Comparison of ENCODE assay signal across 8 mouse cellular contexts in genomic region chr1:79450343-79451021, GRCm38 (mm10). TPM values are rescaled to one million over a fixed set of nuclear protein-coding genes. Genes with fewer than 3 reads are reported as not detected.
DNase-seq lines count a peak whose midpoint lies in the region; ATAC-seq and TF ChIP-seq lines count a peak whose summit lies in the region.

No protein-coding gene starts in this region.

- ATAC-seq in heart, embryonic 11.5 days (replicated peaks; ENCODE audit: insufficient number of reproducible peaks, low FRiP score, low TSS enrichment): no peak
- ATAC-seq in hindbrain, embryonic 13.5 days (ENCODE audit: low FRiP score): peak; percentile 85
- peak; percentile 96 for ATAC-seq in midbrain, embryonic 13.5 days
- no peak for ATAC-seq in CD4-positive, CD25-positive, alpha-beta regulatory T cell, adult 4 months

- no peaks in the 10 kb centered on the region for H3K36me3 ChIP-seq in heart, embryonic 11.5 days (ENCODE audit: control insufficient read depth, insufficient read depth, low read length)
- no peaks in the 10 kb centered on the region for H3K36me3 ChIP-seq in hindbrain, embryonic 13.5 days
- H3K36me3 ChIP-seq in midbrain, embryonic 13.5 days: no peaks in the 10 kb centered on the region
- H3K36me3 ChIP-seq in thymus, adult 2 months (ENCODE audit: control insufficient read depth, insufficient read depth, low read length): no peaks in the 10 kb centered on the region

- peak overlapping the region; percentile 25 for H3K4me3 ChIP-seq in heart, embryonic 11.5 days (ENCODE audit: low read depth, low read length)
- peak overlapping the region; percentile 39 for H3K4me3 ChIP-seq in hindbrain, embryonic 13.5 days
- H3K4me3 ChIP-seq in midbrain, embryonic 13.5 days (replicated peaks): peak overlapping the region; percentile 36
- H3K4me3 ChIP-seq in thymus, adult 2 months (ENCODE audit: control insufficient read depth, insufficient read depth, low read length): no peak overlapping the region

- no peaks in the 10 kb centered on the region for H3K9me3 ChIP-seq in heart, embryonic 11.5 days (replicated peaks; ENCODE audit: control insufficient read depth, low read length)
- H3K9me3 ChIP-seq in hindbrain, embryonic 13.5 days: no peaks in the 10 kb centered on the region
- no peaks in the 10 kb centered on the region for H3K9me3 ChIP-seq in midbrain, embryonic 13.5 days

- no peaks in the 10 kb centered on the region for H3K4me1 ChIP-seq in heart, embryonic 11.5 days (ENCODE audit: control insufficient read depth, insufficient read depth, low read length)
- H3K4me1 ChIP-seq in hindbrain, embryonic 13.5 days (replicated peaks): peaks cover 40% of the 10 kb centered on the region
- H3K4me1 ChIP-seq in midbrain, embryonic 13.5 days (replicated peaks): peaks cover 39% of the 10 kb centered on the region
- H3K4me1 ChIP-seq in thymus, adult 2 months (replicated peaks; ENCODE audit: control insufficient read depth, insufficient read depth, low read length): no peaks in the 10 kb centered on the region

- 13% methylated on average over 20 of the region's 20 CpGs for WGBS in heart, embryonic 11.5 days (ENCODE audit: insufficient replicate concordance)
- WGBS in hindbrain, embryonic 13.5 days: 7% methylated on average over 20 of the region's 20 CpGs
- WGBS in midbrain, embryonic 13.5 days: 9% methylated on average over 20 of the region's 20 CpGs
- 41% methylated on average over 20 of the region's 20 CpGs for WGBS in thymus, adult 2 months

- H3K27me3 ChIP-seq in heart, embryonic 11.5 days (ENCODE audit: control insufficient read depth, insufficient read depth, low read length): no peaks in the 10 kb centered on the region
- no peaks in the 10 kb centered on the region for H3K27me3 ChIP-seq in hindbrain, embryonic 13.5 days
- H3K27me3 ChIP-seq in midbrain, embryonic 13.5 days: no peaks in the 10 kb centered on the region
- H3K27me3 ChIP-seq in thymus, adult 2 months (ENCODE audit: control insufficient read depth, insufficient read depth, low read length): no peaks in the 10 kb centered on the region

- 0 out of 2 replicates have a peak overlapping the region, but pooled peaks have one; percentile 3 for H3K9ac ChIP-seq in heart, embryonic 11.5 days (ENCODE audit: low read depth, low read length)
- peak overlapping the region; percentile 71 for H3K9ac ChIP-seq in hindbrain, embryonic 13.5 days
- peak overlapping the region; percentile 56 for H3K9ac ChIP-seq in midbrain, embryonic 13.5 days (replicated peaks)

- no peak for TF ChIP-seq POLR2A in thymus, adult 2 months (IDR thresholded peaks at IDR 0.05; ENCODE audit: control insufficient read depth, extremely low read depth, insufficient read depth, low read length, poor library complexity)

- H3K27ac ChIP-seq in heart, embryonic 11.5 days (ENCODE audit: low read depth, low read length): no peak overlapping the region
- peak overlapping the region; percentile 92 for H3K27ac ChIP-seq in hindbrain, embryonic 13.5 days
- H3K27ac ChIP-seq in midbrain, embryonic 13.5 days: peak overlapping the region; percentile 84
- no peak overlapping the region for H3K27ac ChIP-seq in thymus, adult 2 months (ENCODE audit: control insufficient read depth, insufficient read depth, low read length)

- no peak for TF ChIP-seq CTCF in thymus, adult 2 months (IDR thresholded peaks at IDR 0.05; ENCODE audit: borderline replicate concordance, control insufficient read depth, extremely low read depth, insufficient read depth, low read length, poor library complexity)

- DNase-seq in heart, adult 8-10 months (ENCODE audit: low spot score): no peak
- peak; percentile 19 to 34 for DNase-seq in cerebellum, postnatal 4 days (ENCODE audit: low spot score in 2 of 2)
- DNase-seq in thymus, adult 2 months: no peak
- DNase-seq in ovary, postnatal 14 days (ENCODE audit: low spot score): no peak

- peak overlapping the region; percentile 62 for H3K4me2 ChIP-seq in heart, embryonic 11.5 days
- peak overlapping the region; percentile 61 for H3K4me2 ChIP-seq in hindbrain, embryonic 13.5 days
- peak overlapping the region; percentile 66 for H3K4me2 ChIP-seq in midbrain, embryonic 13.5 days (replicated peaks)

RNA-seq across cellular contexts. Expression of gene Scg2, which starts 10.6 kb away (rescaled TPM):
- 0.44 and 0.45 TPM in 2 replicates for polyA plus RNA-seq in heart, embryonic 11.5 days (2014; fragmentation: Nextera tagmentation; extraction: Ambion mirVana)
- not detected for total RNA-seq in heart, adult 8-10 months (2022)
- polyA plus RNA-seq in hindbrain, embryonic 13.5 days (2015; fragmentation: Nextera tagmentation; extraction: Ambion mirVana): 66.3 and 79.5 TPM in 2 replicates
- polyA plus RNA-seq in midbrain, embryonic 13.5 days (2015; fragmentation: Nextera tagmentation; extraction: Ambion mirVana): 49.6 and 56.1 TPM in 2 replicates
- polyA plus RNA-seq in thymus, adult 2 months (2012; rRNA removed): 0.11 and 0.15 TPM in 2 replicates
- polyA plus RNA-seq in CD4-positive, CD25-positive, alpha-beta regulatory T cell, adult 4 months (2017; shearing (Covaris generic)): not detected

Comparison
In these comparisons a context has a peak if more than half of its experiments do, and no peak if none do; other contexts are left out.
1. ATAC-seq: peak in hindbrain, embryonic 13.5 days (single experiment) and midbrain, embryonic 13.5 days (single experiment); none in heart, embryonic 11.5 days (single experiment) and CD4-positive, CD25-positive, alpha-beta regulatory T cell, adult 4 months (single experiment).
2. H3K27ac ChIP-seq: peak in hindbrain, embryonic 13.5 days (single experiment) and midbrain, embryonic 13.5 days (single experiment); none in heart, embryonic 11.5 days (single experiment) and thymus, adult 2 months (single experiment).
3. H3K9ac ChIP-seq: peak in every context shown above with its lines; median percentile 71 in hindbrain, embryonic 13.5 days; 56 in midbrain, embryonic 13.5 days; 3 in heart, embryonic 11.5 days.
4. DNase-seq: peak in cerebellum, postnatal 4 days (2 of 2); none in heart, adult 8-10 months (single experiment), thymus, adult 2 months (single experiment) and ovary, postnatal 14 days (single experiment).
5. RNA of gene Scg2, which starts 10.6 kb away (polyA plus RNA-seq): 66.3 to 79.5 TPM in hindbrain, embryonic 13.5 days and 49.6 to 56.1 TPM in midbrain, embryonic 13.5 days; 0.44 to 0.45 TPM in heart, embryonic 11.5 days, 0.11 to 0.15 TPM in thymus, adult 2 months and not detected in CD4-positive, CD25-positive, alpha-beta regulatory T cell, adult 4 months; every median in the first group is over 10 times any median in the second.
6. Peak in every context shown above with its lines, with median percentiles within 50 percentile points of each other: H3K4me2 ChIP-seq.